Mouse (Mus musculus) CD4-positive, CD25-positive, alpha-beta regulatory T cell, adult 4 months (primary cell): Measurements from ENCODE around the gene Ap2a2. TPM values are rescaled to one million over a fixed set of nuclear protein-coding genes. Genes with fewer than 3 reads are reported as not detected.
"Not testable (repeated sequence)": the region's sequence is repeated elsewhere in the genome, so short reads cannot be mapped to it uniquely, and the experiment has no call there.

Experiments
- ATAC-seq: one replicate; pipeline ENCODE4 v1.8.0; 2017
- polyA plus RNA-seq, 2 experiments: library from polyadenylated mRNA; unstranded; fragments of 100-300 nt; shearing (Covaris generic); gene quantifications; one replicate each; pipeline ENCODE4 v1.2.1; 2017

Gene Ap2a2
- polyA plus RNA-seq, 2 experiments from 2014 or later = 16.6 to 17.1 TPM

GRCm38 (mm10) chr7:141560471-141560870 is 1.5 kb upstream of the Ap2a2 start:
- no peak for ATAC-seq

- ATAC-seq = peak; percentile 6
Observed at GRCm38 (mm10) chr7:141562421-141562851, 463 bp downstream of the Ap2a2 start.

- ATAC-seq = peak; percentile 51
Observed at GRCm38 (mm10) chr7:141562852-141563427, 967 bp downstream of the Ap2a2 start.

DNA sequence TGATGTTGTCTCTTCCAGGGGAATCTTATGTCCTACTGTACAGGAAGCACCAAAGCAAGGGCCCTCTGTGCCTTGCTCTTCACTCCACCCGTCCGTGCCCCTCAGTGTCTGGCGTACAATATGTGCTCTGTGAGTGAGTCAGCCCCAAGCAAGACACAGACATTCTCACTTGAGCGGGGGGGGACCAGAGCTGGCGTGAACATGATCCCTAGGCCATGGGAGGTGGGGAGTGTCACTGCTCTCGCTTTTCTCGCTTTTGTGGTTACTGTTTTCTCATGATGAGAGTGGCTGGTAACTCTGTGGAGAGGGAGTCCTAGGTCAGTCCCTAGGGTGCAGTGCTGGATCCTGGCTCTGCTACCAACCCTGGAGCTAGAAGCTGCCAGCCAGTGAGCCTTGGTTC is 2.6 kb downstream of the Ap2a2 start:
- no peak for ATAC-seq

DNA sequence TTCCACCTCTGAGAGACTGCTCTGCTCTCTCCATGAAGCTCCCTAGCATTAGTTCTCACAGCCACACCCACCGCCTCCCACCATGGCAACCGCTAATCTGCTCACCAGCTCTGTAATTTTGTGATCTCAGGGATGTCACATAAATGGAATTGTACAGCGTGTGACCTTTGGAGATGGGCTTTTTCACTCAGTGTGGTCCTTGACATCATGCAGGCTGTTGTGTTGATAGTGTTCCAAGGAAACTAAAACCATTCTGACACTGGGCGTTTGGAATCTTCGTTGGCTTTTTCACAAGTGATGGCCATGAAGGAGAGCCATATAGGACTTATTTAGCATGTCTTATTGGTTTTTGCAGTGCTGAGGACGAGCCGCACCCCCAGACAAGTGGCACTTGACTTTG is 4.6 kb downstream of the Ap2a2 start:
- ATAC-seq = no peak

DNA sequence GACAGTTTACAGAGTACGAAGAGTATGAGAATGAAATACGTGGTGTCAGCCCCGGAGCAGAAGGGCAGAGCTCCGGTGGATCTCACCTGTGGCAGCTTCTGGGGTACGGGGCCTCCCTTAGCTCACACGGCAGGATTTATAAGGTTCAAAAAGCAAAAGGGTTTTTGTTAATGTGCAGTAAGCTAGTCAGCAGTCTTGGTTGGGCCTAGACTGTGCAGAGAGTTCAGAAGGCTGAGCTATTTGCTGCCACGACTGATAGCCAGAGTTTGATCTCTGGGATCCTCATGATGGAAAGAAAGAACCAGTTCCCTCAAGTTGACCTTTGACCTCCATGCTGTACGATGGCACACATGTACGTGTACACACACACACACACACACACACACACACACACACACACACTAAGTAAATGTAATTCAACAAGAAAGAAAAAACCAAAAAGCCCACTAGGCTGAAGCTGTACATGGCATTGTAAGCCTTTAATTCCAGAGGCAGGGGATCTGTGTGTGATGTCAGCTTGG is 7.4 kb downstream of the Ap2a2 start:
- no peak for ATAC-seq

- no peak for ATAC-seq
Observed at GRCm38 (mm10) chr7:141569916-141570315, 7.9 kb downstream of the Ap2a2 start.

- no peak for ATAC-seq
Observed at GRCm38 (mm10) chr7:141570625-141571295, 8.8 kb downstream of the Ap2a2 start.

DNA sequence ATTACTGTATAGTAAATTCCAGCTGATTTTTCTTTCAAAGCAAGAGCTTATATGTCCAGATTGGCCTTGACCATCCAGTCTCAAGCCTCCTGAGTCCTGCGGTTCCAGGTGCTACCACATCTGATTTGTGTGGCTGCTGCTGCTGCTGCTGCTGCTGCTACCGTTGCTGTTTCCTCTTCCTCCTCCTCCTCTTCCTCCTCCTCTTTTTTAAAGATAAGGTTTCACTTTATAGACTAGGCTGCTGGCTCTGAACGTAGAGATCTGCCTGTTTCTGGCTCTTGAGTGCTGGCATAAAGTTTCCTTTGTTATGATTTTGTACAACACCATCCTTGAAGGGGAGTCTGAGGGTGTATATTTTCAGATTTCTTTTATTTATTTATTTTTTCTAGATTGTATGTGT is 12.1 kb downstream of the Ap2a2 start:
- ATAC-seq = no peak

- no peak for ATAC-seq
Observed at GRCm38 (mm10) chr7:141575481-141575880, 13.5 kb downstream of the Ap2a2 start.

DNA sequence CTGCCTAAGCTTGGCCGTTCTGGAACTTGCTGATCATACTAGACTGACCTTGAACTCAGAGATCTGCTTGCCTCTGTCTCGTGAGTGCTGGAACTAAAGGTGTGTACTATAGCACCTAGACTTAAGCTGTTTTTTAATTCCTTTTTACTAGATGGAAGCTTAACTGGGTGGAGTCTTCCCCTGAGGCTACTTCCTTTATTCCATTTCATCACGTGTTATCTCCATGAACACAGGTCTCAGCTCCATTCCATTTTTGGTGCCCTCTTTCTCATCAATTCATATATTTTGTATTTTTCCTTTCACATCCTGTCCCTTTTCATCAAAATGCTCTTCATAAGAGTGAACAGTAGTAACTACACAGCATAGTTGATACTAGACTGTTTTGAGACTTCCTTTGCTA is 15.8 kb downstream of the Ap2a2 start:
- ATAC-seq = no peak

- ATAC-seq = peak; percentile 3
Observed at GRCm38 (mm10) chr7:141578511-141578910, 16.5 kb downstream of the Ap2a2 start.

DNA sequence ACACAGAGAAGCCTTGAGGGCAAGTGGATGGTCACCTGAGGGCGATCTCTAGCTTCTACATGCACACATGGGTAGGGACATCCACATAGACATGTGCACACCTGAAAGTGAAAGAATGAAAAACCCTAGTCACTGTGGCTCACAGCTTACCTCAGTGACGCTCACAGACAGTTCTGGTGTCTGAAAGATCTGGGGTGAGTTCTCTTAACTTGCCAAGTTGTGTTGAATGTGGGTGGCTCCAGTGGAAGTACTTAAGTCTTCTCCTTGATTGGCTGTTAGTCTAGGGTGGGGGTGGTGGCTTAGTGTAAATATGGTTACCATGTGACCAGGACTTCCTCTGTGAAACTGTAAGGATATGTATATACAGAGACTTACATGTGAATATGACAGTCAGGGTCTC is 17.0 kb downstream of the Ap2a2 start:
- peak; percentile 96 for ATAC-seq

- no peak for ATAC-seq
Observed at GRCm38 (mm10) chr7:141581323-141581722, 19.4 kb downstream of the Ap2a2 start.

DNA sequence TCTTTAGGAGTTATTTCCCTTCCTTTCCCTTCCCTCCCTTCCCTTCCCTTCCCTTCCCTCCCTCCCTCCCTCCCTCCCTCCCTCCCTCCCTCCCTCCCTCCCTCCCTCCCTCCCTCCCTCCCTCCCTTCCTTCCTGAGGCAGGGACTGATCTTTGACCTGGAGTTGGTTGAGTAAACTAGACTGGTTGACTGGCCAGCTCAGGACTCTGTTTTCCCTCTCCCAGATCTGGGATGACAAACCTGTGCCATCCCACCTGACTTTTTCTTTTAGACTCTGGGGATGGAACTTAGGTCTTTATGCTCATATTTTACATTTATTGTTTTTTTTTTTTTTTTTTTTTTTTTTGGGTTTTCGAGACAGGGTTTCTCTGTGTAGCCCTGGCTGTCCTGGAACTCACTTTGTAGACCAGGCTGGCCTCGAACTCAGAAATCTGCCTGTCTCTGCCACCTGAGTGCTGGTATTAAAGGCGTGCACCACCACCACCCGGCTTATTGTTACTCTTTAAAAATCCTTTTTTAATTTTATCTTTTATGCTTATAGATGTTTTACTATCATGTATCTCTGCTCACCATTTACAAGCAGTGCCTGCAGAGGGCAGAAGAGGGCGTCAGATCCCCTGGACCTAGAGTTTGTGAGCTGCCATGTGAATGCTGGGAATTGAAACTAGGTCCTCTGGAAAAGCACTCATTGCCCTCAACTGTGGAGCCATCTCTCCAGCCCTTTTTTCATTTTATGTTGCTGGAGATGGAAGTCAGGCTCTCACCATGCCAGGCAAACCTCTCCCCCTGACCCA is 22.3 kb downstream of the Ap2a2 start:
- ATAC-seq = no peak

- ATAC-seq = no peak
Observed at GRCm38 (mm10) chr7:141585288-141585687, 23.3 kb downstream of the Ap2a2 start.

DNA sequence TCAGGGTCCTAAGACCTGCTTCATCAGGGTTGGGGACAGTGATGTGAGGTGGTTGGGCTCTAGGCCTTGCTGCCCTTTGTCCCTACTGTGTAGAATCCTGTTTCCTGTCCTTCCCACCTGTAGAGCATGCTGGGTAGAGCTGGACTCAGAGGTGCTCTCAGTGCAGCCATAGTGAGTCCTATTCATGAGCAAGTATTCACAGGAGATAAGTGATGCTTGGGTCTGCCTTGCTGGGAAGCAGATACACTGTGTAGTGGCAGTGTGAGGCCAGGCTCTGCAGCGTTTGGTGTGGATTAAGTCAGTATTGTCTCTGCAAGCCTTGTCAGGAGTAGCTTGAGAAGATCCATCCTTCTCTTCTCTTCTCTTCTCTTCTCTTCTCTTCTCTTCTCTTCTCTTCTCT is 23.9 kb downstream of the Ap2a2 start:
- no peak for ATAC-seq

GRCm38 (mm10) chr7:141588890-141589289 is 26.9 kb downstream of the Ap2a2 start:
- ATAC-seq = no peak

GRCm38 (mm10) chr7:141590249-141590648 is 28.3 kb downstream of the Ap2a2 start:
- not testable (repeated sequence) for ATAC-seq

DNA sequence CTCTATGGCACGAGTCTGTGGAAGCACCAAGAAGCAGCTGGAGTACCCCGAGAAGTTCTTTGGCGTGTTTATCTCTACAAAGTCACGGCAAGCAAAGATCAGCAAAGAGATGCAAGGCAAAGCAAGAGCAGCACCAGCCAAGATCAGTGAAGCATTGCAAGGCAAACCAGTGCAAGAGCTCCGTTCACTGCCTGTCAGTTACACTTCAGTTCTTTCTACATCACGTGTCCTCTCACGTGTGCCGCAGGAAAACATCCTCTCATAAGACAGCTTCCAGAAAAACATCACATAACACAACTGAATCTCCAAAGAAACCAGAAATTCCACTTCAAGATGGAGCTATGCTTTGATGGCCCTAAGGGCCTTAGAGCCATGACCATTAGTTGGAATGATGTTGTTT is 29.0 kb downstream of the Ap2a2 start:
- no peak for ATAC-seq

DNA sequence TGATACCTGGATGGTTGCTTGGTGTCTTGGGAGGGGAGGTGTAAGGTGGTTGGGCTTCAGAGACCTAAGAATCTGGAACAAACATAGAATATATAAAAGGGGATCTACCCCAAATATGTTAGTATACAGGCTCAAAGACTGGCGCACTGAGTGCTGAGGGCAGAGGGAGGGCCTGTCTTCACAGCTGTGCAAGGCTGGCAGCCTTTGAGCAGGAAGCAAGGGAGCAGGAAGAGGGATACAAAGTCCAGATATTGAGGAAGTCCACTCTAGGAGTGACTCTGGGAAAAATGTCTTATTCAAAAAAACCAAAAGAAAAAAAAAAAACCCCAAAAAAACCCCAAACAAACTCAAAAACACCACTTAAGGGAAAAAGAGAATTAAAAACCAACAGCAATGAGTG is 30.1 kb downstream of the Ap2a2 start:
- ATAC-seq = no peak

GRCm38 (mm10) chr7:141593056-141593455 is 31.1 kb downstream of the Ap2a2 start:
- no peak for ATAC-seq

DNA sequence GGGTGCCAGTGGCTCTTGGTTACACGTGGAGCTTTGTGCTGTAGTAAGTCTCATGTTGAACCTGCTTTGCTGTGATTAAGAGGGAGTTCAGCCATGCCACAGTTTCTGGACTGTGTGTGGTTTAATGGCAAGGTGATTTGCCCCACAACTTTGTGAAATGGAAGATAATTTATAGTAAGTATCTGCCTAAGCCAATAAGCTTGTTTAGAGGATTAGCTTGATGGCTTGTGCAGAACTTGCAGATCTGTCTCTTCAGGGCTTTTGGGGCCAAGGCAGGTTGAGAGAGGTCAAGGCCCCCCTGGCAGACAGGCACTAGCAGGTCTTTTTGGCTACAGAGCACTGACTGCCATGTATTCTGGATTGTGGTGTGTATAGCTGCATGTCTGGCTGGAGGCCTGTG is 35.0 kb downstream of the Ap2a2 start:
- ATAC-seq = no peak

- no peak for ATAC-seq
Observed at GRCm38 (mm10) chr7:141597563-141597962, 35.6 kb downstream of the Ap2a2 start.
